Mouse (Mus musculus) spleen, adult 2 months (tissue): ENCODE measurements at regions not wholly inside any gene's neighbourhood (a gene's known extent, or its start where the extent isn't known, plus 50 kb on each side); places are given as distances from the start of the nearest gene placed in this dataset.

Experiments
- DNase-seq, 2 experiments: peaks; one replicate each; pipeline versions ENCODE4 v3.0.0 to v3.0.0-alpha.2; 2012 to 2021; ENCODE audit warnings: low spot score in 2 of 2, low read depth in 1 of 2
- H3K27ac ChIP-seq: fragments of 200-500 bp; 2 replicates; pipeline ENCODE4 v1.5.1; 2012; ENCODE audit warnings: low read length, inconsistent platforms; ENCODE audit not compliant: insufficient read depth
- H3K27me3 ChIP-seq: fragments of 200-500 bp; 2 replicates; pipeline ENCODE4 v1.6.1; 2012; ENCODE audit warnings: mild to moderate bottlenecking, moderate library complexity, low read length, inconsistent platforms; ENCODE audit not compliant: control insufficient read depth, insufficient read depth
- H3K36me3 ChIP-seq: fragments of 200-500 bp; 2 replicates; pipeline ENCODE4 v1.6.1; 2012; ENCODE audit warnings: mild to moderate bottlenecking, low read length, inconsistent platforms; ENCODE audit not compliant: control insufficient read depth, insufficient read depth
- H3K4me1 ChIP-seq: fragments of 200-500 bp; 2 replicates; pipeline ENCODE4 v1.6.1; 2011; ENCODE audit warnings: inconsistent platforms; ENCODE audit not compliant: control insufficient read depth, insufficient read depth, insufficient read length
- H3K4me3 ChIP-seq: fragments of 200-500 bp; 2 replicates; pipeline ENCODE4 v1.5.1; 2011; ENCODE audit warnings: mild to moderate bottlenecking, inconsistent platforms; ENCODE audit not compliant: insufficient read depth, insufficient read length; ENCODE audit errors: extremely low read depth
- CTCF ChIP-seq: fragments of 200-500 bp; IDR thresholded peaks from 2 replicates; pipeline ENCODE4 v1.5.1; 2011; ENCODE audit warnings: mild to moderate bottlenecking, inconsistent platforms; ENCODE audit not compliant: insufficient read depth, insufficient read length, insufficient replicate concordance; ENCODE audit errors: extremely low read depth
- POLR2A ChIP-seq: fragments of 200-500 bp; IDR thresholded peaks from 2 replicates; pipeline ENCODE4 v1.6.1; 2011; ENCODE audit warnings: low read depth, low read length, inconsistent platforms
- WGBS: fragments of 180-500 bp; shearing (Covaris S2); methylation state at CpG from one replicate; pipeline ENCODE4 v1.1.7; 2018; 5-methylcytosine and 5-hydroxymethylcytosine counted together

- Histone ChIP-seq H3K27me3 (no peaks in the 10 kb centered on the region), H3K4me1 (peaks cover 2% of the 10 kb centered on the region; the same call in 1 of the 2 replicates), H3K27ac (no peak overlapping the region), H3K36me3 (no peaks in the 10 kb centered on the region), H3K4me3 (no peak overlapping the region)
- 81% methylated on average over 1 of the region's 1 CpGs for WGBS
- no peak for DNase-seq
- TF ChIP-seq CTCF (no peak), POLR2A (no peak)
These were observed 435.7 kb upstream of the Acvr2a start for GRCm38 (mm10) chr2:48378160-48378559.

GRCm38 (mm10) chr2:48378749-48379148 is 435.2 kb upstream of the Acvr2a start:
- TF ChIP-seq POLR2A (no peak), CTCF (no peak)
- H3K4me3 ChIP-seq: no peak overlapping the region
- H3K27ac ChIP-seq: no peak overlapping the region
- no peak for DNase-seq
- no peaks in the 10 kb centered on the region for H3K36me3 ChIP-seq
- WGBS: 72% methylated on average over 2 of the region's 2 CpGs
- H3K27me3 ChIP-seq: no peaks in the 10 kb centered on the region
- H3K4me1 ChIP-seq: peaks cover 2% of the 10 kb centered on the region; the same call in 1 of the 2 replicates

DNA sequence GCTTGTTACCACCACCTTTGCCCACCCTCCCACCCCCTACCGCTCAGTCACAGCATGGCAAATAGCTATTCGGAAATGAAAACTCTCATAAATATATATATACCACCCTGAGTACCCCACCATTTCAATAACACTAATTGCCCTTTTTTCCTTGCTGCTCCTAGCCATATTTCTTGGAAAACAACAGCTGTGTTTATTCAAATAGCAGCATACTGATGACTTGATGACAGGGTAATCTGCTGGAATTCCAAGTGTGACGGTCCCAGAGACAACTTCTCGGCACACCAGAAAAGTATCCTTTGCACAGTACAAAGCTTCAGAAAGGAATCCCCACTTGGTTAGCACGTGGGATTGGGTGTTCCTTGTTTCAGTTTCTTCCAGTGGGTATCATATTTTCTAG is 433.8 kb upstream of the Acvr2a start:
- TF ChIP-seq CTCF: no peak
- TF ChIP-seq POLR2A: no peak
- H3K36me3 ChIP-seq: no peaks in the 10 kb centered on the region
- no peaks in the 10 kb centered on the region for H3K27me3 ChIP-seq
- no peak overlapping the region for H3K4me3 ChIP-seq
- no peak overlapping the region for H3K27ac ChIP-seq
- 84% methylated on average over 5 of the region's 5 CpGs for WGBS
- DNase-seq: no peak
- peaks cover 2% of the 10 kb centered on the region; the same call in 1 of the 2 replicates for H3K4me1 ChIP-seq

DNA sequence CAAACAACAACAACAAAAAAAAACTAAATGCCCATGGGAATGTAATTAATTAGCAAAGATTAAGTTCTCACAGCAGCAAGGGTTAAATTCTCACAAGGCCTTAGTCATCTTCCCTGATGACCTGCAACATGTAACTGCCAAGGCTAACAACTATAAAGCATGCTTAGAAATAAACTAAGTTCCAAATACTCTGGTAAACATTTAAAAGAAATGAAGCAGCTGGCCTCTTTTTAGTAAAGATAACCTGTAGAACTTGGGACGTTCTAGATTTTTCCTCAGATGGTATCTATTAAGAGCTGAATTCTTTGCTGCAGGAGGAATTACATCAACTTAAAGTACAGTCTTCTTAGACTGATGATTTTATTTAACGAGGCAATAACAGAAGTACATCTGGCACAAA is 433.1 kb upstream of the Acvr2a start:
- TF ChIP-seq CTCF: no peak
- TF ChIP-seq POLR2A: no peak
- Histone ChIP-seq H3K36me3 (no peaks in the 10 kb centered on the region), H3K27ac (no peak overlapping the region), H3K4me1 (peaks cover 2% of the 10 kb centered on the region; the same call in 1 of the 2 replicates), H3K4me3 (no peak overlapping the region), H3K27me3 (no peaks in the 10 kb centered on the region)
- DNase-seq: no peak
- WGBS: 49% methylated on average over 2 of the region's 2 CpGs

DNA sequence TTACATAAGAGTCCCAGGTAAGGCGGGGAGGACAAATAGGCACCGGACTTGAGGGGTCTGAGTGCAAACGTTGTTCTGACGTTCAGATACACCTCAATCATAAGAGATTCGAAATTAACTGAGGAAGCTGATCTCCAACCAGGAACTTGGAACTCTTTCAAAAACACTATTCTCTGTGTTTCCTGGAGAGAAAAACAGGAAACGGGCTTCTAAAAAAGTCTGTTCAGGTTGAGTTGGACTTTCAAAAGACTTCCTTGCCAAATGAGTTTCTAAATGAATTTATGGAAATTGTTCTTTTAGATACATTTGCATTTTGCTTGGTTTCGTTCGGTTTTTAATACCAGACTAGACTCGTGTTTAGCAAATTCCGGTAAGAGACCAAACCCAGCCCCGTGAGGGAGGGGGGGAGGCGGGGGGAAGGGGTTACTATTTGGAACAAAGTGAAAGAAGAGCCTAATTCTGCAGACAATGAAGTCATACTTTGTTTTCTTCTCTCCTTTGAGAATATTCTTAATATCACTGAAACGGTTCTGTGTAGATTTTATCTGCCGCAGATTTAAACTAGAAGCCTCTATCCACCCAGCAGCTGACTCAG is 432.3 kb upstream of the Acvr2a start:
- no peak for DNase-seq
- H3K36me3 ChIP-seq: no peaks in the 10 kb centered on the region
- TF ChIP-seq CTCF (no peak), POLR2A (no peak)
- WGBS: 14% methylated on average over 14 of the region's 14 CpGs
- 0 out of 2 replicates have a peak overlapping the region, but pooled peaks have one; percentile 25 for H3K4me3 ChIP-seq
- H3K4me1 ChIP-seq: peaks cover 2% of the 10 kb centered on the region; the same call in 1 of the 2 replicates
- no peaks in the 10 kb centered on the region for H3K27me3 ChIP-seq
- no peak overlapping the region for H3K27ac ChIP-seq

DNA sequence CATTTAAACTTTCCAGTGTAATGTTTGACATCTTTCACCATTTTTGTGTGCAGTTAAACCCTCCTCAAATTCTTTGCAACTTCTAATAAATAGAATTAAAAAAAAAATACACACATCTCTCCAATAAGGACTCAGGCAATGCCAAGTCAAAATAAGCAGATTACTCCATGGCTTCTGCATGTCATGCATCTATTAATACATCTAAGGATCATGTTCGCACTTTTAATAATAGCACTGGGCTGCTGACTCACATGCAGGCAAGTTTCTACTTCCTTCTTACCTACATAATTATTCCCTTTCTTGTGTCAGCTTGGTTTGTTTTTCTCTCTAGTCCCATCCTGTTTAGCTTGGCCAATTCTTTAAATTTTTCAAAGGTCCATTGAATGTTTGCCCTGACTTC is 415.4 kb upstream of the Acvr2a start:
- H3K4me3 ChIP-seq: no peak overlapping the region
- no peak for TF ChIP-seq POLR2A
- TF ChIP-seq CTCF: no peak
- H3K4me1 ChIP-seq: no peaks in the 10 kb centered on the region
- no peaks in the 10 kb centered on the region for H3K36me3 ChIP-seq
- H3K27me3 ChIP-seq: no peaks in the 10 kb centered on the region
- no peak for DNase-seq
- H3K27ac ChIP-seq: no peak overlapping the region
- 81% methylated on average over 1 of the region's 1 CpGs for WGBS

GRCm38 (mm10) chr2:48399191-48399590 is 414.7 kb upstream of the Acvr2a start:
- H3K4me3 ChIP-seq: no peak overlapping the region

More at GRCm38 (mm10) chr2:48399191-48399590, 414.7 kb upstream of the Acvr2a start:
- no peaks in the 10 kb centered on the region for H3K36me3 ChIP-seq
- H3K27ac ChIP-seq: no peak overlapping the region
- DNase-seq: no peak
- 83% methylated on average over 1 of the region's 1 CpGs for WGBS
- no peak for TF ChIP-seq CTCF
- TF ChIP-seq POLR2A: no peak
- no peaks in the 10 kb centered on the region for H3K27me3 ChIP-seq
- H3K4me1 ChIP-seq: no peaks in the 10 kb centered on the region
